ENCODE assay signal across 25 mouse cellular contexts in the genomic region with DNA sequence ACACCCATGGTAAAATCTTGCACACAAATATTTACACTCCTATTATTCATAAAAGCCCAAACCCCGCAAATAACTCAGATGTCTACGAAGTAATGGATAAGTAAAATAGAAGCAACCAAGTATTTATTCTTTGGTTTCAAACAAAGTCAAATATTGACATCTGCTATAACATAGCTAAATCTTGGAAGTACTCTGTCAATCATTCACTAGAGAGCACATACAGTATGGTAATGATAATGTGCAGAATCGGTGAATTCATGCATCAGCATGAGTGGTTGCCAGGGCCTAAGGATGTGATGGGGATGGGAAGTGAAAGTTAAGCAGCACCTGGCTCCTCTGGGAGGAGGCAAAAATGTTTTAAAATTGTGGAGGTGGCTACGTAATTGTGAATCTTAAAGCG. TPM values are rescaled to one million over a fixed set of nuclear protein-coding genes. Genes with fewer than 3 reads are reported as not detected.
DNase-seq lines count a peak whose midpoint lies in the region; ATAC-seq and TF ChIP-seq lines count a peak whose summit lies in the region.
"Had no signal": no experiment of that assay in that cellular context is flagged by ENCODE, and none has a peak within 500 bp of the region (broad histone marks: within the 10 kb centered on the region; RNA-seq: fewer than 3 reads in every experiment).

No protein-coding gene starts in this region.

- 0 out of 4 replicates have a peak, but pooled peaks cover 0 to 4% of the 10 kb centered on the region in 2 experiments for H3K4me1 ChIP-seq in CH12.LX (ENCODE audit: control insufficient read depth in 1 of 2, insufficient read depth in 2 of 2)
- H3K4me1 ChIP-seq in stomach, embryonic 14.5 days (ENCODE audit: control insufficient read depth, insufficient read depth, low read length), result no peaks in the 10 kb centered on the region
- H3K4me1 ChIP-seq in stomach, embryonic 16.5 days (ENCODE audit: control insufficient read depth, insufficient read depth, low read length), result no peaks in the 10 kb centered on the region
- H3K4me1 ChIP-seq in kidney, embryonic 14.5 days (ENCODE audit: control insufficient read depth, insufficient read depth, low read length), result no peaks in the 10 kb centered on the region
- H3K4me1 ChIP-seq in midbrain, embryonic 10.5 days, result no peaks in the 10 kb centered on the region
- H3K4me1 ChIP-seq: embryonic facial prominence, embryonic 10.5 days; embryonic facial prominence, embryonic 12.5 days; forebrain, embryonic 13.5 days; forebrain, embryonic 15.5 days had no signal

- H3K79me2 ChIP-seq in CH12.LX (replicated peaks; ENCODE audit: control insufficient read depth, extremely low read depth, insufficient read depth, poor library complexity, severe bottlenecking), result no peaks in the 10 kb centered on the region

- WGBS in stomach, embryonic 14.5 days, result 79% methylated on average over 5 of the region's 5 CpGs
- 70% methylated on average over 5 of the region's 5 CpGs for WGBS in stomach, embryonic 16.5 days
- 88% methylated on average over 5 of the region's 5 CpGs for WGBS in kidney, embryonic 14.5 days
- 95% methylated on average over 5 of the region's 5 CpGs for WGBS in midbrain, embryonic 10.5 days

- TF ChIP-seq CTCF in CH12.LX (conservative IDR thresholded peaks at IDR 0.05 in 1 of 2, IDR thresholded peaks at IDR 0.05 in 1 of 2; ENCODE audit: low read depth in 2 of 2, low read length in 2 of 2), result no peak

- no peak overlapping the region for H3K4me3 ChIP-seq in CH12.LX (replicated peaks in 1 of 3; ENCODE audit: low read depth in 2 of 3, low read length in 2 of 3, poor library complexity in 1 of 3)
- H3K4me3 ChIP-seq in stomach, embryonic 14.5 days (ENCODE audit: low read depth, low read length), result no peak overlapping the region
- no peak overlapping the region for H3K4me3 ChIP-seq in stomach, embryonic 16.5 days (replicated peaks; ENCODE audit: low read length)
- H3K4me3 ChIP-seq in kidney, embryonic 14.5 days (ENCODE audit: low read length), result no peak overlapping the region
- no peak overlapping the region for H3K4me3 ChIP-seq in midbrain, embryonic 10.5 days
- H3K4me3 ChIP-seq: embryonic facial prominence, embryonic 10.5 days; embryonic facial prominence, embryonic 12.5 days; forebrain, embryonic 13.5 days; forebrain, embryonic 15.5 days had no signal

- dilution Hi-C loops in CH12.LX (cut with MboI; ENCODE audit: extremely low pct_ligation_motif_present, extremely low pct_unique_long_range_greater_than_20kb, low sequenced_read_pairs), result no loop called here

- peak; percentile 91 for ATAC-seq in stomach, embryonic 14.5 days (ENCODE audit: insufficient number of reproducible peaks, insufficient read depth, low FRiP score, low read depth)
- ATAC-seq in stomach, embryonic 16.5 days (ENCODE audit: insufficient read depth, low FRiP score), result peak; percentile 80; the same call in 1 of the 2 replicates
- no peak for ATAC-seq in kidney, embryonic 14.5 days (ENCODE audit: low FRiP score, low TSS enrichment)
- ATAC-seq: activated CD4-positive, CD25-positive, alpha-beta regulatory T cell, adult 4 months; forebrain, embryonic 13.5 days; forebrain, embryonic 15.5 days; Patski had no signal

- no peaks in the 10 kb centered on the region for H3K36me3 ChIP-seq in CH12.LX (replicated peaks in 1 of 2; ENCODE audit: control insufficient read depth in 1 of 2, insufficient read depth in 1 of 2, low read length in 1 of 2)
- H3K36me3 ChIP-seq in stomach, embryonic 14.5 days (ENCODE audit: control insufficient read depth, insufficient read depth, low read length), result no peaks in the 10 kb centered on the region
- no peaks in the 10 kb centered on the region for H3K36me3 ChIP-seq in stomach, embryonic 16.5 days (ENCODE audit: control insufficient read depth, insufficient read depth, low read length)
- no peaks in the 10 kb centered on the region for H3K36me3 ChIP-seq in kidney, embryonic 14.5 days (ENCODE audit: control insufficient read depth, insufficient read depth, low read length)
- H3K36me3 ChIP-seq in midbrain, embryonic 10.5 days, result no peaks in the 10 kb centered on the region
- H3K36me3 ChIP-seq: embryonic facial prominence, embryonic 10.5 days; embryonic facial prominence, embryonic 12.5 days; forebrain, embryonic 15.5 days; G1E had no signal

- no peak overlapping the region for H3K9ac ChIP-seq in CH12.LX (ENCODE audit: insufficient read depth, low read depth)
- H3K9ac ChIP-seq in stomach, embryonic 14.5 days (replicated peaks; ENCODE audit: low read depth, low read length), result no peak overlapping the region
- no peak overlapping the region for H3K9ac ChIP-seq in stomach, embryonic 16.5 days (ENCODE audit: low read length)
- H3K9ac ChIP-seq in kidney, embryonic 14.5 days (ENCODE audit: low read depth, low read length), result no peak overlapping the region
- H3K9ac ChIP-seq: embryonic facial prominence, embryonic 12.5 days; forebrain, embryonic 13.5 days; forebrain, embryonic 15.5 days had no signal

- peak overlapping the region; percentile 9; the same call in 1 of the 2 replicates for H3K4me2 ChIP-seq in CH12.LX (ENCODE audit: insufficient read depth, low read depth, poor library complexity, severe bottlenecking)
- H3K4me2 ChIP-seq in stomach, embryonic 14.5 days (replicated peaks; ENCODE audit: low read depth, low read length), result no peak overlapping the region
- H3K4me2 ChIP-seq in stomach, embryonic 16.5 days (ENCODE audit: low read depth, low read length), result no peak overlapping the region
- no peak overlapping the region for H3K4me2 ChIP-seq in kidney, embryonic 14.5 days (replicated peaks; ENCODE audit: low read depth, low read length)
- H3K4me2 ChIP-seq: embryonic facial prominence, embryonic 12.5 days; forebrain, embryonic 13.5 days; forebrain, embryonic 15.5 days had no signal

- TF ChIP-seq EP300 in CH12.LX (IDR thresholded peaks at IDR 0.05; ENCODE audit: low read length), result no peak

- TF ChIP-seq POLR2A in CH12.LX (IDR thresholded peaks at IDR 0.05; ENCODE audit: low read depth, low read length), result no peak

- H3K27ac ChIP-seq in CH12.LX (ENCODE audit: insufficient read depth, low read depth), result no peak overlapping the region
- H3K27ac ChIP-seq in stomach, embryonic 14.5 days (ENCODE audit: low read length), result no peak overlapping the region
- no peak overlapping the region for H3K27ac ChIP-seq in stomach, embryonic 16.5 days (ENCODE audit: low read length)
- H3K27ac ChIP-seq in kidney, embryonic 14.5 days (ENCODE audit: low read depth, low read length), result no peak overlapping the region
- no peak overlapping the region for H3K27ac ChIP-seq in midbrain, embryonic 10.5 days (replicated peaks)
- H3K27ac ChIP-seq: embryonic facial prominence, embryonic 10.5 days; embryonic facial prominence, embryonic 12.5 days; forebrain, embryonic 13.5 days; forebrain, embryonic 15.5 days had no signal

- in situ Hi-C loops in CH12.LX (cut with MboI; ENCODE audit: low pct_ligation_motif_present, low pct_unique_long_range_greater_than_20kb, low sequenced_read_pairs), result no loop called here

- peaks cover 88% of the 10 kb centered on the region for H3K27me3 ChIP-seq in CH12.LX (replicated peaks)
- no peaks in the 10 kb centered on the region for H3K27me3 ChIP-seq in stomach, embryonic 14.5 days (ENCODE audit: control insufficient read depth, insufficient read depth, low read length)
- no peaks in the 10 kb centered on the region for H3K27me3 ChIP-seq in stomach, embryonic 16.5 days (ENCODE audit: control insufficient read depth, insufficient read depth, low read length)
- H3K27me3 ChIP-seq in kidney, embryonic 14.5 days (ENCODE audit: control insufficient read depth, insufficient read depth, low read length), result no peaks in the 10 kb centered on the region
- no peaks in the 10 kb centered on the region for H3K27me3 ChIP-seq in midbrain, embryonic 10.5 days (ENCODE audit: low read depth, poor library complexity, severe bottlenecking)
- H3K27me3 ChIP-seq: embryonic facial prominence, embryonic 12.5 days; forebrain, embryonic 13.5 days; forebrain, embryonic 15.5 days had no signal

- DNase-seq in CH12.LX (ENCODE audit: extremely low read depth), result no peak
- DNase-seq in urinary bladder, postnatal 36 days (ENCODE audit: low spot score in 2 of 2), result no peak
- DNase-seq in midbrain, embryonic 10.5 days (ENCODE audit: low spot score), result no peak
- DNase-seq: adrenal gland, adult 8-10 months; adrenal gland, postnatal 14 days; adrenal gland, postnatal 36 days; cerebellum, adult 11-12 months; cerebellum, adult 2 months; cerebellum, adult 9-10 months; cerebellum, postnatal 10 days; cerebellum, postnatal 25 days had no signal

- H3K9me3 ChIP-seq in CH12.LX (replicated peaks; ENCODE audit: low read length), result no peaks in the 10 kb centered on the region
- no peaks in the 10 kb centered on the region for H3K9me3 ChIP-seq in stomach, embryonic 14.5 days (ENCODE audit: control insufficient read depth, low read depth, low read length)
- H3K9me3 ChIP-seq in stomach, embryonic 16.5 days (replicated peaks; ENCODE audit: control insufficient read depth, low read length), result no peaks in the 10 kb centered on the region
- H3K9me3 ChIP-seq in kidney, embryonic 14.5 days (ENCODE audit: control insufficient read depth, low read length), result no peaks in the 10 kb centered on the region
- H3K9me3 ChIP-seq in midbrain, embryonic 10.5 days (replicated peaks), result no peaks in the 10 kb centered on the region
- H3K9me3 ChIP-seq: embryonic facial prominence, embryonic 10.5 days; embryonic facial prominence, embryonic 12.5 days; forebrain, embryonic 13.5 days; forebrain, embryonic 15.5 days; G1E had no signal

- TF ChIP-seq RAD21 in CH12.LX (IDR thresholded peaks at IDR 0.05; ENCODE audit: low read depth, low read length), result no peak

RNA-seq across cellular contexts. Expression of gene Hus1, which starts 9.2 kb away (rescaled TPM):
- 14.3 and 18.2 TPM in 2 replicates for total RNA-seq in CH12.LX (2012; rRNA removed)
- total RNA-seq in CH12.LX (2014; rRNA removed), result 31.0 and 31.4 TPM in 2 replicates
- 28.7 and 29.9 TPM in 2 replicates for polyA plus RNA-seq in CH12.LX (2012; ENCODE audit: insufficient read length, low read depth)
- 20.3 and 23.1 TPM in 2 replicates for polyA plus RNA-seq in stomach, embryonic 14.5 days (2014; fragmentation: Nextera tagmentation; extraction: Ambion mirVana)
- 15.0 and 15.5 TPM in 2 replicates for polyA plus RNA-seq in stomach, embryonic 16.5 days (2015; fragmentation: Nextera tagmentation; extraction: Ambion mirVana)
- polyA plus RNA-seq in kidney, embryonic 14.5 days (2014; fragmentation: Nextera tagmentation; extraction: Ambion mirVana), result 18.4 and 26.4 TPM in 2 replicates
- polyA plus RNA-seq in midbrain, embryonic 10.5 days (2016; fragmentation: Nextera tagmentation; extraction: Ambion mirVana), result 21.5 and 23.2 TPM in 2 replicates

RNA-seq across cellular contexts. Expression of gene Gm11992, which starts 28.2 kb away (rescaled TPM):
- total RNA-seq in CH12.LX (2012; rRNA removed), result not detected in 2 replicates
- total RNA-seq in CH12.LX (2014; rRNA removed), result not detected in 2 replicates
- not detected in 2 replicates for polyA plus RNA-seq in CH12.LX (2012; ENCODE audit: insufficient read length, low read depth)
- polyA plus RNA-seq in stomach, embryonic 14.5 days (2014; fragmentation: Nextera tagmentation; extraction: Ambion mirVana), result 0.88 and 1.2 TPM in 2 replicates
- polyA plus RNA-seq in stomach, embryonic 16.5 days (2015; fragmentation: Nextera tagmentation; extraction: Ambion mirVana), result 1.4 and 2.4 TPM in 2 replicates
- 1.1 and 2.0 TPM in 2 replicates for polyA plus RNA-seq in kidney, embryonic 14.5 days (2014; fragmentation: Nextera tagmentation; extraction: Ambion mirVana)
- polyA plus RNA-seq in midbrain, embryonic 10.5 days (2016; fragmentation: Nextera tagmentation; extraction: Ambion mirVana), result 0.64 and 0.78 TPM in 2 replicates
- total RNA-seq: adrenal gland, postnatal 14 days had no signal
- polyA plus RNA-seq: activated CD4-positive, CD25-positive, alpha-beta regulatory T cell, adult 4 months; C2C12 had no signal

RNA-seq across cellular contexts. Expression of gene Sun3, which starts 28.6 kb away (rescaled TPM):
- total RNA-seq in CH12.LX (2012; rRNA removed) (not detected in 2 replicates), CH12.LX (2014; rRNA removed) (not detected in 2 replicates)
- polyA plus RNA-seq in CH12.LX (2012; ENCODE audit: insufficient read length, low read depth), result not detected in 2 replicates
- 0.21 and 0.22 TPM in 2 replicates for polyA plus RNA-seq in stomach, embryonic 14.5 days (2014; fragmentation: Nextera tagmentation; extraction: Ambion mirVana)
- 0.15 and 0.84 TPM in 2 replicates for polyA plus RNA-seq in stomach, embryonic 16.5 days (2015; fragmentation: Nextera tagmentation; extraction: Ambion mirVana)
- not detected in 2 replicates for polyA plus RNA-seq in kidney, embryonic 14.5 days (2014; fragmentation: Nextera tagmentation; extraction: Ambion mirVana)
- polyA plus RNA-seq in midbrain, embryonic 10.5 days (2016; fragmentation: Nextera tagmentation; extraction: Ambion mirVana), result 0.15 TPM in 1 of 2 replicates, not detected in the other
- total RNA-seq: adrenal gland, adult 18-20 months; adrenal gland, adult 8-10 months; adrenal gland, postnatal 14 days; adrenal gland, postnatal 36 days had no signal
- polyA plus RNA-seq: activated CD4-positive, CD25-positive, alpha-beta regulatory T cell, adult 4 months; C2C12; cerebellum, adult 2 months; embryonic facial prominence, embryonic 10.5 days; embryonic facial prominence, embryonic 14.5 days; forebrain, embryonic 11.5 days; forebrain, embryonic 13.5 days; forebrain, embryonic 15.5 days; G1E had no signal

RNA-seq across cellular contexts. Expression of gene Pkd1l1, which starts 47.1 kb away (rescaled TPM):
- total RNA-seq in CH12.LX (2012; rRNA removed), result not detected in 2 replicates
- not detected in 2 replicates for total RNA-seq in CH12.LX (2014; rRNA removed)
- not detected in 2 replicates for polyA plus RNA-seq in CH12.LX (2012; ENCODE audit: insufficient read length, low read depth)
- 0.07 and 0.09 TPM in 2 replicates for polyA plus RNA-seq in stomach, embryonic 14.5 days (2014; fragmentation: Nextera tagmentation; extraction: Ambion mirVana)
- 0.09 TPM in 2 replicates for polyA plus RNA-seq in stomach, embryonic 16.5 days (2015; fragmentation: Nextera tagmentation; extraction: Ambion mirVana)
- 0.03 and 0.12 TPM in 2 replicates for polyA plus RNA-seq in kidney, embryonic 14.5 days (2014; fragmentation: Nextera tagmentation; extraction: Ambion mirVana)
- 0.05 and 0.07 TPM in 2 replicates for polyA plus RNA-seq in midbrain, embryonic 10.5 days (2016; fragmentation: Nextera tagmentation; extraction: Ambion mirVana)
- total RNA-seq: adrenal gland, postnatal 36 days had no signal
- polyA plus RNA-seq: activated CD4-positive, CD25-positive, alpha-beta regulatory T cell, adult 4 months; forebrain, embryonic 11.5 days; G1E had no signal
